Mouse (Mus musculus): ENCODE results near the gene Osbpl8. TPM values are rescaled to one million over a fixed set of nuclear protein-coding genes. Genes with fewer than 3 reads are reported as not detected.

Gene Osbpl8
- polyA plus RNA-seq, 1 experiment from 2014 or later, result 7.1 TPM

DNA sequence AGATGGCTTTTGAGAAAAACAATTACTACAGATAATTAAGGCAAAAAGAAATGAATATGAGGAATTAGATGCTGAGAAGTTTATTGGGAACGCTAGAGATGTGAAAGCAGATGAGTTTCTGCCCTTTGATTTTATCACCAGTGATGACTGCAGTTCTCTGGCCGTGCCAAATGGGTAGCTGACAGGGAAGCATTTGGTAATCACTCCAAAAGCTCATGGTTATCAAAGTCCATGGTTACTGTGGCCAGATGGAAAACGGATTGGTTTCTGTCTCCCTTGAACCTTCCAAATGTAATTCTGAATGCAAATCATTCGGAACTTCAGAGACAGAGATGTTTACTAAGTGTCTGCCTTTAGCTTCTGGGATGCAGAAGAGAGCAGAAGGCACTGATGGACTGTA is 37.1 kb downstream of the Osbpl8 start:
- Histone ChIP-seq H3K36me3 (ENCODE audit: insufficient read depth, low read length) (no peaks in the 10 kb centered on the region), H3K9me3 (ENCODE audit: low read length) (no peaks in the 10 kb centered on the region), H3K4me3 (ENCODE audit: low read length) (no peak overlapping the region), H3K9ac (replicated peaks; ENCODE audit: low read length) (no peak overlapping the region), H3K27me3 (ENCODE audit: insufficient read depth, low read length) (no peaks in the 10 kb centered on the region), H3K27ac (ENCODE audit: low read length) (no peak overlapping the region), H3K4me1 (ENCODE audit: insufficient read depth, low read length) (no peaks in the 10 kb centered on the region), H3K4me2 (replicated peaks; ENCODE audit: low read depth, low read length) (no peak overlapping the region)
- no peak for ATAC-seq (ENCODE audit: low FRiP score, low TSS enrichment)
- WGBS, result 59% methylated on average over 4 of the region's 4 CpGs

DNA sequence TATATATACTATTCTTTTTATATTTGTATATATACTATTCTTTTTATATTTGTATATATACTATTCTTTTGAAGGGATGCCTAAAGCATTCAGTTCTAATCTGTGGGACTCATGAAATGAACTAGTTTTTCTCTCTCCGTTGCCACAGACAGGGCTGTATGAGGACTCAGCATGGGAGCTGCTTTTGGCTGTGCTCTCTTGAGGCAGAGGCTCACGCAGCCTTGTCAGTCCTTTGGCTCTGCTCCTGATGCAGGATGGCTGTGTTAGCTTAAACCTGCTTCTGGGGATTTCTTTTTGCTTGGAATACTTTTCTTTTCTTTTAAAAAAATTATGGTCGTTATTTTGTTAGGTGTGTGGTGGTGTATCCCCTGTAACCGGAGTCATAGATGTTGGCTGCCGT is 39.5 kb downstream of the Osbpl8 start:
- WGBS, result 87% methylated on average over 5 of the region's 5 CpGs
- Histone ChIP-seq H3K4me2 (replicated peaks; ENCODE audit: low read depth, low read length) (no peak overlapping the region), H3K27me3 (ENCODE audit: insufficient read depth, low read length) (no peaks in the 10 kb centered on the region), H3K9me3 (ENCODE audit: low read length) (no peaks in the 10 kb centered on the region), H3K4me3 (ENCODE audit: low read length) (no peak overlapping the region), H3K36me3 (ENCODE audit: insufficient read depth, low read length) (no peaks in the 10 kb centered on the region), H3K27ac (ENCODE audit: low read length) (no peak overlapping the region), H3K4me1 (ENCODE audit: insufficient read depth, low read length) (no peaks in the 10 kb centered on the region), H3K9ac (replicated peaks; ENCODE audit: low read length) (no peak overlapping the region)
- ATAC-seq (ENCODE audit: low FRiP score, low TSS enrichment), result no peak

DNA sequence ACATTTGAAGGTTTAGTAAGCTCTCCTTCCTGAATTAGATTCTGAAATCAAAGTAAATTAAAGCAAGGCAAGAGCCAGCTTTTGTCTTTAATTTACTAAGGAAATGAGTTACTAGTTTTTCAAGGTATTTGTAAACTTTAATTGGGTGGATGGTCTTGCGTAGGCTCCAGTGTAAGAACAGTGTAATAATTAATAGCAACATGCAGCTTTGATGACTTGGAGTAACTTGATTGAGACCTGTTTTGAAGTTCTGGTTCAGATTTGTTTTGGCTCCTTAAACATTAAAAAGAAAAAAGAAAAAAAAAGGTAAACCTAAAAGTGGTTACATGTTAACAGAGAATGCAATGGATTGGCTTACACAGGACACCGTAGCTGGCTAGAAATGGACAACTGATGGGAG is 40.9 kb downstream of the Osbpl8 start:
- Histone ChIP-seq H3K4me1 (ENCODE audit: insufficient read depth, low read length) (no peaks in the 10 kb centered on the region), H3K9me3 (ENCODE audit: low read length) (no peaks in the 10 kb centered on the region), H3K4me3 (ENCODE audit: low read length) (no peak overlapping the region), H3K9ac (replicated peaks; ENCODE audit: low read length) (no peak overlapping the region), H3K27me3 (ENCODE audit: insufficient read depth, low read length) (no peaks in the 10 kb centered on the region), H3K4me2 (replicated peaks; ENCODE audit: low read depth, low read length) (no peak overlapping the region), H3K27ac (ENCODE audit: low read length) (no peak overlapping the region), H3K36me3 (ENCODE audit: insufficient read depth, low read length) (no peaks in the 10 kb centered on the region)
- 72% methylated on average over 2 of the region's 2 CpGs for WGBS
- ATAC-seq (ENCODE audit: low FRiP score, low TSS enrichment), result no peak

DNA sequence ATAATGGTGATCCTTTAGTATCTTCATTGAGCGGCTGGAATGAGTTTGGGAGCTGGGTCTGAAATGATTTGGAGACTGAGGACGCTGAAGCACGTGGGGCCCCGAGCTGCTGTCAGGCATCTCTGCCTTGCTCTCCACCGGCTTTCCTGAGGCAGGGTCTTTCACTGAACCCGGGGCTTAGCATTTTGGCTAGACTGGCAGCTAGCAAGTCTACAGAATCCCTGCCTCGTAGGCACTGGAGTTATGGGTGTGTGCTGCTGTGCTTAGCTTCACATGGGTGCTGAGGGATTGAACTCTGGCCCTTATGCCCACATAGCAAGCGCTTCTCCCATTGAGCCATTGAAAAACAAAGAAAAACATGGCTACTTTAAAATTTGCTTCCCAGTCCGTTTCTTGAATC is 42.8 kb downstream of the Osbpl8 start:
- Histone ChIP-seq H3K27me3 (ENCODE audit: insufficient read depth, low read length) (no peaks in the 10 kb centered on the region), H3K4me1 (ENCODE audit: insufficient read depth, low read length) (no peaks in the 10 kb centered on the region), H3K9me3 (ENCODE audit: low read length) (no peaks in the 10 kb centered on the region), H3K27ac (ENCODE audit: low read length) (no peak overlapping the region), H3K36me3 (ENCODE audit: insufficient read depth, low read length) (no peaks in the 10 kb centered on the region), H3K4me2 (replicated peaks; ENCODE audit: low read depth, low read length) (no peak overlapping the region), H3K9ac (replicated peaks; ENCODE audit: low read length) (no peak overlapping the region), H3K4me3 (ENCODE audit: low read length) (no peak overlapping the region)
- ATAC-seq (ENCODE audit: low FRiP score, low TSS enrichment), result no peak
- 80% methylated on average over 9 of the region's 9 CpGs for WGBS

DNA sequence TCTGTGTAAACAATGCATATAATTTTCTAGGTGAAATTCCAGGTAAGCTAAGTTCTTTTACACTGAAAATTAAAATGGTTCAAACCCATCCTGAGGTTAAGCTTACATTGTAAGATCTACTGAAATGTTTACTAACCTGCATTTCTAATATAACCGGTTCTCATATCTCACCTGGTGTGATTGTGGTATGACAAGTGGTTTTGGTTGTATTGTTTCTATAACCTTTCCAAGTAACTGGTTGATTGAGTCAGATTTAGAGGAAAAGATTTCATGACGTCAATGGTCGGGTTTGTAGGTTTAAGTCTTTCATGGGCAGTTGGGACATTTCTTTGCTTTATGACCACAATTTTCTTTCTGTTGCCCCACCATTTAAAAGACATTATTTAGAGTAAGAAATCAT is 49.5 kb downstream of the Osbpl8 start:
- Histone ChIP-seq H3K4me1 (ENCODE audit: insufficient read depth, low read length) (no peaks in the 10 kb centered on the region), H3K9ac (replicated peaks; ENCODE audit: low read length) (no peak overlapping the region)
- WGBS, result 86% methylated on average over 3 of the region's 3 CpGs

DNA sequence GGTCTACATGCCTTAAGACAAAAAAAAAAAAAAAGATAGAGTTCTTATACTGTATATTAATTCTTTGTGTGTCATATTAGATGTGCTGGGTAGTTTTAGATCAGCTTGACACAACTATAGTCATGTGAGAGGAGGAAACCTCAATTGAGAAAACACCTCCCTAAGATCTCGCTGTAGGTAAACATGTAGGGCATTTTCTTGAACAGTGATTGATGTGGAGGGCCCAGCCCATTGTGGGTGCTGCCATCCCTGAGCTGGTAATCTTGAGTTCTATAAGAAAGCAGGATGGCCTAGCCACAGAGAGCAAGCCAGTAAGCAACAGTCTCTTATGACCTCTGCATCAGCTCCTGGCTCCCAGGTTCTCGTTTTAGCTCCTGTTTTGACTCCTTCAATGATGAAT is 50.1 kb downstream of the Osbpl8 start:
- H3K4me2 ChIP-seq (replicated peaks; ENCODE audit: low read depth, low read length), result no peak overlapping the region

More for the DNA sequence above, 49.5 kb downstream of the Osbpl8 start:
- Histone ChIP-seq H3K27me3 (ENCODE audit: insufficient read depth, low read length) (no peaks in the 10 kb centered on the region), H3K4me2 (replicated peaks; ENCODE audit: low read depth, low read length) (no peak overlapping the region), H3K9me3 (ENCODE audit: low read length) (no peaks in the 10 kb centered on the region), H3K36me3 (ENCODE audit: insufficient read depth, low read length) (no peaks in the 10 kb centered on the region), H3K27ac (ENCODE audit: low read length) (no peak overlapping the region), H3K4me3 (ENCODE audit: low read length) (no peak overlapping the region)
- ATAC-seq (ENCODE audit: low FRiP score, low TSS enrichment), result no peak

DNA sequence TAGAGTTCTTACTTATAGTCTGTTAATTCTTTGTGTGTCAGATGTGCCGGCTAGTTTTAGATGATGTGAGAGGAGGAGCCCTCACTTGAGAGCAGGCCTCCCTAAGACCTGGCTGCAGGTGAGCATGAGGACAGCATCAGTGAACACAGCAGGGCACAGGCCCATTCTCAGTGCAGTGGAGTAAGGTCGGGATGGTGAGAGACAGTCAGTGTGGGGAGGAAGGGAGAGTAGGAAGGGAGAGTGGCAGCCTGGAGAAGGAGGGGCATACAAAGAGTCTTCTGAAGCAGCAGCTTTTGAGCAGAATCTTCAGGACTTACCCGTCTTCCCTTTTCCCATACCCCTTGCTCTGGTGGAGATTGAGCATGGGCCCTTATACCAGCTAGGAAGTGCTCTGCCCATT is 51.0 kb downstream of the Osbpl8 start:
- Histone ChIP-seq H3K27me3 (ENCODE audit: insufficient read depth, low read length) (no peaks in the 10 kb centered on the region), H3K9ac (replicated peaks; ENCODE audit: low read length) (no peak overlapping the region), H3K27ac (ENCODE audit: low read length) (no peak overlapping the region), H3K9me3 (ENCODE audit: low read length) (no peaks in the 10 kb centered on the region), H3K36me3 (ENCODE audit: insufficient read depth, low read length) (no peaks in the 10 kb centered on the region), H3K4me2 (replicated peaks; ENCODE audit: low read depth, low read length) (no peak overlapping the region), H3K4me1 (ENCODE audit: insufficient read depth, low read length) (no peaks in the 10 kb centered on the region), H3K4me3 (ENCODE audit: low read length) (no peak overlapping the region)
- ATAC-seq (ENCODE audit: low FRiP score, low TSS enrichment), result no peak
- 80% methylated on average over 3 of the region's 3 CpGs for WGBS

More for the DNA sequence above, 50.1 kb downstream of the Osbpl8 start:
- H3K27ac ChIP-seq (ENCODE audit: low read length), result no peak overlapping the region
- no peak overlapping the region for H3K9ac ChIP-seq (replicated peaks; ENCODE audit: low read length)
- H3K36me3 ChIP-seq (ENCODE audit: insufficient read depth, low read length), result no peaks in the 10 kb centered on the region
- no peaks in the 10 kb centered on the region for H3K4me1 ChIP-seq (ENCODE audit: insufficient read depth, low read length)
- H3K9me3 ChIP-seq (ENCODE audit: low read length), result no peaks in the 10 kb centered on the region
- ATAC-seq (ENCODE audit: low FRiP score, low TSS enrichment), result no peak
- H3K27me3 ChIP-seq (ENCODE audit: insufficient read depth, low read length), result no peaks in the 10 kb centered on the region
- H3K4me3 ChIP-seq (ENCODE audit: low read length), result no peak overlapping the region
- WGBS, result 62% methylated on average over 2 of the region's 2 CpGs

DNA sequence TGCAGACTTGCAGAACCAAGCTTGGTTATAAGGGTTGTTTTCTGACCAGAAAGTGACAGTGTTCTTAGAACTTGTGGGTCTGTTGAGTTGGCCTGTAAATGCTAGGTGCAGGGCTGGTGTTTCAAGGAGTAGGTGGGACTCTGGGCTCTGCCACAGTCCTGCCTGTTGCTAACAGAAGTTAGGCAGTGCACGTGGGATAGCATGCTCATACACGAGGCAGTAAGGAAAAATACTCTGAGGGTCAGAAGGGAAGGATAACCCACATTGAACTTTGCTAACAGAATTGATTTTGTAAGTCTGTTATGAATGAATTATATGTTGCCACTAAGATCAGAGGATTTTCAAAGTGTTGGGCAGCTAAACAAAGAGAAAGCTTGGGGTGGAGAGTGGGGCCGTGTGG is 51.6 kb downstream of the Osbpl8 start:
- no peak for ATAC-seq (ENCODE audit: low FRiP score, low TSS enrichment)
- Histone ChIP-seq H3K27me3 (ENCODE audit: insufficient read depth, low read length) (no peaks in the 10 kb centered on the region), H3K4me1 (ENCODE audit: insufficient read depth, low read length) (no peaks in the 10 kb centered on the region), H3K9me3 (ENCODE audit: low read length) (no peaks in the 10 kb centered on the region), H3K9ac (replicated peaks; ENCODE audit: low read length) (no peak overlapping the region), H3K4me2 (replicated peaks; ENCODE audit: low read depth, low read length) (no peak overlapping the region), H3K27ac (ENCODE audit: low read length) (no peak overlapping the region), H3K4me3 (ENCODE audit: low read length) (no peak overlapping the region), H3K36me3 (ENCODE audit: insufficient read depth, low read length) (no peaks in the 10 kb centered on the region)
- WGBS, result 72% methylated on average over 3 of the region's 3 CpGs

DNA sequence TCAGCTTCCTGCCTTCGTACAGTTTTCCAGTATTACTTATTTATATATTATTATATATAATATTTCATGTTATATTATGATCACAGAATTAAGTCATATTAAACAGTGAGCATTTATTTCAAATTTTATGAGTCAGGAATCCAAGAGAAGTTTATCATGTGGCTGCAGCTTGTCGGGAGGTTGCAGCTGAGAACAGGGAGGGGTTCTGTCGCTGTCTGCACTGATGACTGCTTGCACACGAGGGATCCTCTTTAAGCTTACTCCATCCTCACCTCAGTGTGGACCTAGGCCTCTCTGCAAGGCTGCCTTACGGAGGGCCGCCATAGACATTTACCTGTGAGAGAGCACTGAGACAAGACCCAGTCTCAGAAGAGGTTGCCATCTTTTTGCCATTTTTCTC is 58.0 kb downstream of the Osbpl8 start:
- H3K9ac ChIP-seq (replicated peaks; ENCODE audit: low read length), result no peak overlapping the region
- H3K9me3 ChIP-seq (ENCODE audit: low read length), result no peaks in the 10 kb centered on the region
- no peaks in the 10 kb centered on the region for H3K27me3 ChIP-seq (ENCODE audit: insufficient read depth, low read length)
- H3K36me3 ChIP-seq (ENCODE audit: insufficient read depth, low read length), result no peaks in the 10 kb centered on the region
- H3K4me2 ChIP-seq (replicated peaks; ENCODE audit: low read depth, low read length), result no peak overlapping the region
- 78% methylated on average over 6 of the region's 6 CpGs for WGBS
- no peaks in the 10 kb centered on the region for H3K4me1 ChIP-seq (ENCODE audit: insufficient read depth, low read length)
- no peak overlapping the region for H3K27ac ChIP-seq (ENCODE audit: low read length)
- no peak for ATAC-seq (ENCODE audit: low FRiP score, low TSS enrichment)
- H3K4me3 ChIP-seq (ENCODE audit: low read length), result no peak overlapping the region

DNA sequence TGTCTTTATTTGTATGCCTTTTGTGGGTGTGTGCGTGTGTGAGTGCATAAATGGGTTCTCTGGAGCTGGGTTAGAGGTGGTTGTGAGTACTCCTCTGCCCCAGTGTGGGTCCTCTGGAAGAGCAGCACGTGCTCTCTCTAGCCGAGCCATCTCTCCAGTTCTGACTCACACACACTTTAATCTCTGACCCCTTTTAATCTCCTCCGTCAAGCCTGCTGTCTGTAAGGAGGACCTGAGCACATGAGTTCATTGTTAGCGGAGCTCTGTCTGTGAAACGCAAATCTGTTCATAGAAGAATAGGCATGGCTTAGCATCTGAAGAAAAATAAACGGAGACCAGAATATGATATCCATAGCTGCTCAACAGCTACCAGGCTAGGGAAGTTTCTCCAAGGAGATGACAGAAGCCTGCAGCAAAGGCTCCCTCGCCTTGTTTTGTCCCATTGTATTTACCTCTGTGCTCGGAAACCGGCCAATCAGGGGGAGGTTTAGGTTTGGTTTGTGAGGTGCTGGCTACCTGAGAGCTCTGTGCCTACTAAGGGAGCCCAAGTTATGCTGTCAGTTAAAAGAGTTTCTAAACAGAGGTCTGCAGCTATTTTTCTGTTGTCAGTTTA is 58.8 kb downstream of the Osbpl8 start:
- H3K36me3 ChIP-seq (ENCODE audit: insufficient read depth, low read length), result no peaks in the 10 kb centered on the region
- no peak overlapping the region for H3K27ac ChIP-seq (ENCODE audit: low read length)
- H3K9ac ChIP-seq (replicated peaks; ENCODE audit: low read length), result no peak overlapping the region
- H3K4me1 ChIP-seq (ENCODE audit: insufficient read depth, low read length), result no peaks in the 10 kb centered on the region
- no peak overlapping the region for H3K4me2 ChIP-seq (replicated peaks; ENCODE audit: low read depth, low read length)
- WGBS, result 37% methylated on average over 10 of the region's 10 CpGs
- no peaks in the 10 kb centered on the region for H3K9me3 ChIP-seq (ENCODE audit: low read length)
- no peaks in the 10 kb centered on the region for H3K27me3 ChIP-seq (ENCODE audit: insufficient read depth, low read length)
- ATAC-seq (ENCODE audit: low FRiP score, low TSS enrichment), result peak; percentile 70; the same call in 1 of the 2 replicates
- H3K4me3 ChIP-seq (ENCODE audit: low read length), result no peak overlapping the region

All from kidney, embryonic 16.5 days (tissue).